Mouse (Mus musculus) megakaryocyte, adult 5-6 weeks (primary cell): ENCODE data around the gene Bak1. TPM values are rescaled to one million over a fixed set of nuclear protein-coding genes. Genes with fewer than 3 reads are reported as not detected.
A peak's percentile ranks its signal among the peaks of the same experiment; 100 is the strongest.

ENCODE experiments used
- ATAC-seq: 2 replicates; pipeline ENCODE4 v1.8.0; 2016; ENCODE audit warnings: mild to moderate bottlenecking, inconsistent platforms; ENCODE audit not compliant: poor library complexity, severe bottlenecking
- total RNA-seq, 2 experiments: library from RNA; stranded (forward) in 1 of 2; stranded (reverse) in 1 of 2; fragments of 153-499, 151-499 nt in 1 of 2; fragments of 221-1000, 200-1000 nt in 1 of 2; gene quantifications; 2 replicates each; pipeline versions ENCODE4 v1.2.3 to v1.2.4; 2015 to 2017

Bak1 gene
- total RNA-seq, 2 experiments from 2014 or later: 71.5 to 115 TPM

GRCm38 (mm10) chr17:27025326-27025902 lies 3.4 kb downstream of the Bak1 start:
- peak; percentile 65 for ATAC-seq

- no peak for ATAC-seq
Measured at GRCm38 (mm10) chr17:27023342-27023741, 5.5 kb downstream of the Bak1 start.

- ATAC-seq: no peak
Measured at GRCm38 (mm10) chr17:27021736-27022135, 7.1 kb downstream of the Bak1 start.

- ATAC-seq: no peak
Measured at GRCm38 (mm10) chr17:27021076-27021475, 7.7 kb downstream of the Bak1 start.

- no peak for ATAC-seq
Measured at GRCm38 (mm10) chr17:27018555-27019196, 10.1 kb downstream of the Bak1 start.

- peak; percentile 86 for ATAC-seq
Measured at GRCm38 (mm10) chr17:27017564-27018499, 11.0 kb downstream of the Bak1 start.

- ATAC-seq: no peak
Measured at GRCm38 (mm10) chr17:27012909-27013308, 15.9 kb downstream of the Bak1 start.

- ATAC-seq: peak; percentile 97
Measured at GRCm38 (mm10) chr17:27011998-27012672, 16.7 kb downstream of the Bak1 start.

- ATAC-seq: no peak
Measured at GRCm38 (mm10) chr17:27011167-27011566, 17.6 kb downstream of the Bak1 start.

- ATAC-seq: 0 out of 2 replicates have a peak, but pooled peaks have one; percentile 31
Measured at GRCm38 (mm10) chr17:27008277-27008676, 20.5 kb downstream of the Bak1 start.

- peak; percentile 84 for ATAC-seq
Measured at GRCm38 (mm10) chr17:27005644-27006043, 23.2 kb downstream of the Bak1 start.

- no peak for ATAC-seq
Measured at GRCm38 (mm10) chr17:27004903-27005485, 23.8 kb downstream of the Bak1 start.

- peak; percentile 53 for ATAC-seq
Measured at GRCm38 (mm10) chr17:27004431-27004830, 24.4 kb downstream of the Bak1 start.

GRCm38 (mm10) chr17:27001889-27002288 lies 26.9 kb downstream of the Bak1 start:
- ATAC-seq: no peak

GRCm38 (mm10) chr17:27001151-27001550 lies 27.7 kb downstream of the Bak1 start:
- peak; percentile 36; the same call in 1 of the 2 replicates for ATAC-seq

GRCm38 (mm10) chr17:26999996-27000395 lies 28.8 kb downstream of the Bak1 start:
- 0 out of 2 replicates have a peak, but pooled peaks have one; percentile 12 for ATAC-seq

- ATAC-seq: no peak
Measured at GRCm38 (mm10) chr17:26998283-26998682, 30.5 kb downstream of the Bak1 start.

- ATAC-seq: no peak
Measured at GRCm38 (mm10) chr17:26997661-26998060, 31.1 kb downstream of the Bak1 start.

- ATAC-seq: peak; percentile 47; the same call in 1 of the 2 replicates
Measured at GRCm38 (mm10) chr17:26995562-26995961, 33.2 kb downstream of the Bak1 start.

- no peak for ATAC-seq
Measured at GRCm38 (mm10) chr17:26995006-26995405, 33.8 kb downstream of the Bak1 start.
